Mouse (Mus musculus) ES-Bruce4 (cell line): ENCODE measurements around the gene Pdcd10. TPM values are rescaled to one million over a fixed set of nuclear protein-coding genes. Genes with fewer than 3 reads are reported as not detected.

Source experiments
- H3K27ac ChIP-seq: 2 replicates; pipeline ENCODE4 v1.5.1; 2012; ENCODE audit warnings: low read length, inconsistent platforms; ENCODE audit not compliant: insufficient read depth
- H3K27me3 ChIP-seq: 2 replicates; pipeline ENCODE4 v1.6.1; 2012; ENCODE audit warnings: mild to moderate bottlenecking, low read length, inconsistent platforms; ENCODE audit not compliant: control insufficient read depth, poor library complexity, insufficient read depth, severe bottlenecking
- H3K36me3 ChIP-seq: 2 replicates; pipeline ENCODE4 v1.6.1; 2012; ENCODE audit warnings: inconsistent platforms, mild to moderate bottlenecking, low read length, moderate library complexity; ENCODE audit not compliant: control insufficient read depth, poor library complexity, insufficient read depth, severe bottlenecking
- H3K4me1 ChIP-seq: one replicate; pipeline ENCODE4 v1.8.1; 2011; ENCODE audit warnings: low read length; ENCODE audit not compliant: control insufficient read depth, insufficient read depth
- H3K4me3 ChIP-seq: 2 replicates; pipeline ENCODE4 v1.5.1; 2011; ENCODE audit warnings: low read depth, mild to moderate bottlenecking, low read length
- H3K9ac ChIP-seq: 2 replicates; pipeline ENCODE4 v1.6.1; 2012; ENCODE audit warnings: low read depth, mild to moderate bottlenecking, inconsistent platforms; ENCODE audit not compliant: poor library complexity, severe bottlenecking
- H3K9me3 ChIP-seq: replicated peaks from 2 replicates; pipeline ENCODE4 v1.6.1; 2012; ENCODE audit warnings: mild to moderate bottlenecking, low read length, inconsistent platforms; ENCODE audit not compliant: control insufficient read depth, poor library complexity, insufficient read depth, severe bottlenecking
- CTCF ChIP-seq: IDR thresholded peaks from one replicate; pipeline ENCODE4 v1.8.1; 2011; ENCODE audit warnings: low read depth, low read length
- EP300 ChIP-seq: IDR thresholded peaks from 2 replicates; pipeline ENCODE4 v1.6.1; 2011; ENCODE audit warnings: low read depth, low read length; ENCODE audit not compliant: insufficient read depth
- POLR2A ChIP-seq: IDR thresholded peaks from one replicate; pipeline ENCODE4 v1.8.1; 2011; ENCODE audit warnings: low read length; ENCODE audit not compliant: insufficient read depth
- polyA plus RNA-seq: library from polyadenylated mRNA; stranded (reverse); fragments of >200 nt; gene quantifications from 2 replicates; pipeline ENCODE4 v1.2.4, GENCODE M21; 2011; ENCODE audit warnings: low read depth; ENCODE audit not compliant: missing spikeins, insufficient read depth, insufficient read length

Gene Pdcd10
- polyA plus RNA-seq, 1 experiment, result 119 TPM

DNA sequence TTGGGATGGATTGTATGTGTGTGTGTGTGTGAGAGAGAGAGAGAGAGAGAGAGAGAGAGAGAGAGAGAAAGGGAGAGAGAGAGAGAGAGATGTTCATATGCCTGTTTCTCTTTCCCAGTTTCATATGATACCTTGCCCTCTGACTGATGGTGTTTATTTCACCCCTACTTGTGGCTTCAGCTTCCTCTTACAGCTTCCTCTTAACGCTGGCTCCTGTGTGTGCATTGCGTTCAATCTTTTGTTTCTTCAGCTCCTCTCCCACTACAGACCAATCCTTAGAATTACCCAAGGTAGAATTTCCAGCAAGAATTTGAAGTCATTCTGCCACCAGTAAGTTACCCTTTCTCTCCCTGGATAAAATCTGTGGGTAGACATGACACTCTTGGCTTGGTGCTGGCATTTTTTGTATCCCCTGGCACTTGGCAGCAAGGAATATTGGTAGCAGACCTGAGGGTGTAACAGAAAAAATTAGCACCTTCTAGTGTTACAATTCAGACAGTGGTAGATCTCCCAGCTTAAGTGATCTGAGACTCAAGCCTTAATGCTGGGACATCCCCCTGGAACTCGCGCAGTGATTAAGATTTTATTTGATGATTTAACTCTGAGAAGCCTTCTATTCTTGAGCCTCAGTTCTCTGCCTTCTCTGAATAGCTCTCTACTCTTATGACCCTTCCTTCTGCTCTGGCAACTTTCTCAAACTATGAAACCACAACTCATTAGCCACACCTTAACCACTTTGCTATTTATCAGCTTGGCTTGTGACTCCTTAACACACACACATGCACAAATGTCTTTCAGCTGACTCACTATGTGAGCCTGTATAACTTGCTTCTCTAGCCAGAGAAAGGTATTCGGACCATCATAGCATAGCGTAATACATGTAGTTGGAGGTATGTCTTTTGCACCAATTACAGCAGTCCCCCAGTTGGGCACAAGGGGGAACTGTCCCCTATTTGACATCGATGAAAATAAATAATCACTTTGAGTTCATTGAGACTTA, 57.4 kb downstream of the Pdcd10 start:
- H3K4me1 ChIP-seq, result no peaks in the 10 kb centered on the region
- H3K36me3 ChIP-seq, result no peaks in the 10 kb centered on the region
- TF ChIP-seq POLR2A, result no peak
- no peak for TF ChIP-seq EP300
- no peak for TF ChIP-seq CTCF
- H3K4me3 ChIP-seq, result no peak overlapping the region
- H3K27me3 ChIP-seq, result no peaks in the 10 kb centered on the region
- no peak overlapping the region for H3K9ac ChIP-seq
- H3K9me3 ChIP-seq, result no peaks in the 10 kb centered on the region
- H3K27ac ChIP-seq, result no peak overlapping the region

DNA sequence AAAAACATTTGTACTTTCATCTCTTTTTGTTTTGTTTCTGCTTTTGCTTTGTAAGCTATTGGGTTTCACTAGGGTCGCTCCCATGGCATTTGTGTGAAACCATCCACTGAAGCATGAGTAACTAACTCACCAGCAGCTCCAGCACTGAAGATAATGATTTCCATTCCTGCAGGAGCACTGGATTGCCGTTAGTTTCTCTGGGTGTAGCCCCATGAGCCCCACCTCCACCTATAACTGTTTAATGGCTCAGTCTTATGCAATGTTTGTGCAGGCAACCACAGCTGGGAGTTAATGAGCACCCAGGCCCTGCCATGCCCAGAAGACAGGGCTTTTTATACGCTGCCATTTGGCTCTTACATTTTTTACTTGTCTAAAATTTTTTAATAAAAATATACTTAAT, 63.7 kb downstream of the Pdcd10 start:
- H3K9ac ChIP-seq, result no peak overlapping the region
- TF ChIP-seq CTCF (no peak), POLR2A (no peak)
- no peaks in the 10 kb centered on the region for H3K9me3 ChIP-seq

DNA sequence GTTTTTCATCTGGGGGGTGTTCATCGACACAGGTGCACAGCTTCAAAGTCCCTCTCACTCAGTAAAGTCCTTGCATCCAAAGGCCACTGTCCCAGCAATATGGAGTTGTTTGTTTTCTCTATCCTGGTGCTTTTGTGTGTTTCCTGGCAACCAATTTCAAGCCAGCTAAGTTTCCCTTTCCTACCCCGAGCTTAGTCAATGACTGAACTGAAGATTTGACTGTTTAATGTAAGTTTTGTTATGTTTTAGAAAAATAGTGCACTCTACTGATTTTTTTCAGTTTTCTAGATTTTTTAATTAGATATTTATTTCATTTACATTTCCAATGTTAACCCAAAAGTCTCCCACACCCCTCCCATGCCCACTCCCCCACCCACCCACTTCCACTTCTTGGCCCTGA, 74.6 kb downstream of the Pdcd10 start, which contains the start of gene Wdr49:
Gene Wdr49 (minus strand): TSS at position 101 of the 400 bp plus-strand sequence.
- no peak within 1 kb of the TSS for H3K4me3 ChIP-seq
- H3K36me3 ChIP-seq, result no peaks in the 10 kb centered on the region
- no peaks in the 10 kb centered on the region for H3K9me3 ChIP-seq
- H3K27me3 ChIP-seq, result no peaks in the 10 kb centered on the region
- no peak within 1 kb of the TSS for H3K9ac ChIP-seq
- TF ChIP-seq POLR2A, result no peak
- no peak for TF ChIP-seq CTCF
- no peak for TF ChIP-seq EP300
- H3K4me1 ChIP-seq, result no peaks in the 10 kb centered on the region
- no peak within 1 kb of the TSS for H3K27ac ChIP-seq

More for the DNA sequence above, 63.7 kb downstream of the Pdcd10 start:
- H3K27ac ChIP-seq, result no peak overlapping the region
- no peaks in the 10 kb centered on the region for H3K4me1 ChIP-seq
- no peaks in the 10 kb centered on the region for H3K36me3 ChIP-seq
- H3K27me3 ChIP-seq, result no peaks in the 10 kb centered on the region
- no peak overlapping the region for H3K4me3 ChIP-seq

DNA sequence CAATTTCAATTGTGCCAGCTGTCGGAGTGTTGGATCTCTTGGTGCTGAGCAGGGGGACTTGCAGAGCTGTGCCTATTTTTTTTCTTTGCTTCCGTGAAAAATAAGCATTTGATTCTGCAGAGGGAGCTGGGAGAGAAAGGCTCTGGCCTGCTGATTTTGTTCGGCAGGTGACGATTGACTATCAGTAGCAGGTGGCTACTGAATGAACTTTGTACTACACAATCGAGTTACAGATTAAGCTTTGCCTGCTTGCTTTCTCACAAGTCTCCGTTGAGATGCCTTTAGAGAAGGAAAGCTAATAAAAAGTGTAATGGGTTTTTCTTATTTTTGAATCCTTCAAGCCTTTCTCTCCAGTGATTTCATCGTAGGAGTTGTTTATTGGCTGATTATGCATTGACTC, 81.5 kb downstream of the Pdcd10 start:
- no peaks in the 10 kb centered on the region for H3K27me3 ChIP-seq
- H3K9me3 ChIP-seq, result no peaks in the 10 kb centered on the region
- no peak overlapping the region for H3K9ac ChIP-seq
- no peak overlapping the region for H3K4me3 ChIP-seq
- H3K4me1 ChIP-seq, result no peaks in the 10 kb centered on the region
- H3K36me3 ChIP-seq, result no peaks in the 10 kb centered on the region
- no peak overlapping the region for H3K27ac ChIP-seq
- no peak for TF ChIP-seq POLR2A
- TF ChIP-seq EP300, result no peak
- TF ChIP-seq CTCF, result no peak

DNA sequence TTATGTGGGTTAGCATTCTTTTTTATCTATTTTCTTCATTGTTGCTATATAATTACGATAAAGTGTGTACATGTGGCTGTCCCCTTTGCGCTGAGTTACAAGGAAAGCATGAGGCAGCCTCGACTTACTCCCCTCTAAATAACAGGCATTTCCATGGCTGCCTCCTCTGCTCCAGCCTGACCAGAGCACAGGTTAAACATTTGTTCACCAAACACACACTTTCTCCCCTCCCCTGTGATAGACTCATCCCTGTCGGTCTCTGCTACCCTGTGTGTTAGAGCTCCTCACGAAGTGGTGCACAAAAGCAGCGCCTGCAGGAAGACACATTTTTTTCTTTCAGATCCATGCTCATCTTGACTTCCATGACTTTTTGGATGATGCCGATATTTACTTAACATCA, 82.0 kb downstream of the Pdcd10 start:
- Histone ChIP-seq H3K4me3 (no peak overlapping the region), H3K36me3 (no peaks in the 10 kb centered on the region), H3K4me1 (no peaks in the 10 kb centered on the region), H3K9ac (no peak overlapping the region), H3K27me3 (no peaks in the 10 kb centered on the region), H3K27ac (no peak overlapping the region), H3K9me3 (no peaks in the 10 kb centered on the region)
- no peak for TF ChIP-seq POLR2A
- no peak for TF ChIP-seq CTCF
- no peak for TF ChIP-seq EP300

DNA sequence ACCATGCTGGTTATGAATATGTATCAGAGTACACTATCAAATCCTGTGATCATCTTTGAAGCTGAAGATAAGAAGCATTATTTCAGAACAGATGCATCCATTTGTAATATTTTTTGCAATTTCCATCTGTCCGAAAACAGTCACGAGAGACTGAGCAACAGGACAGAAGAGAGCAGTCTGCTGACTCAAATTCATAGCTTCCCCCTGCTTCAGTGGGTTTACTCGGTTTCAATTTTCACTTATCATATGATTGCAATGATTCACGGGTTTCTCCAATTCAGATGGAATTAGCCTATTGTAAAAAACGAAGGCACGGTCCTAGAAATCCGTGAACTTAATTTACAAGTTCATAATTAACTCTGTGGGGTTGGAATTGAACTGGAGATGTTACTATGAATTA, 88.5 kb downstream of the Pdcd10 start:
- H3K9me3 ChIP-seq, result no peaks in the 10 kb centered on the region
- no peaks in the 10 kb centered on the region for H3K27me3 ChIP-seq
- no peaks in the 10 kb centered on the region for H3K4me1 ChIP-seq
- no peak overlapping the region for H3K4me3 ChIP-seq
- TF ChIP-seq CTCF, result no peak
- TF ChIP-seq POLR2A, result no peak
- TF ChIP-seq EP300, result no peak
- no peak overlapping the region for H3K27ac ChIP-seq
- H3K9ac ChIP-seq, result no peak overlapping the region
- no peaks in the 10 kb centered on the region for H3K36me3 ChIP-seq

Other genes with a start within 250 kb of the Pdcd10 start
- not detected in 2 replicates for gene Wdr49, start 74.7 kb downstream of the Pdcd10 start, polyA plus RNA-seq
- gene Serpini1, start 691 bp upstream of the Pdcd10 start, polyA plus RNA-seq, result 3.6 and 4.6 TPM in 2 replicates
- not detected in 2 replicates for gene Gm29133, start 191.3 kb upstream of the Pdcd10 start, polyA plus RNA-seq